Mouse (Mus musculus) lung, adult 2 months (tissue): Measurements from ENCODE around the gene Sgcd. TPM values are rescaled to one million over a fixed set of nuclear protein-coding genes. Genes with fewer than 3 reads are reported as not detected.
"Not testable (repeated sequence)": the region's sequence is repeated elsewhere in the genome, so short reads cannot be mapped to it uniquely, and the experiment has no call there.

Experiments
- DNase-seq: peaks from one replicate; pipeline ENCODE4 v3.0.0; 2022
- H3K4me1 ChIP-seq: fragments of 200-500 bp; 2 replicates; pipeline ENCODE4 v1.6.1; 2011; ENCODE audit warnings: low read length; ENCODE audit not compliant: control insufficient read depth, insufficient read depth
- H3K4me3 ChIP-seq: fragments of 200-500 bp; replicated peaks from 2 replicates; pipeline ENCODE3; 2011; ENCODE audit warnings: low read depth, mild to moderate bottlenecking, control low read depth, low read length; ENCODE audit errors: extremely low read depth
- CTCF ChIP-seq: fragments of 200-500 bp; IDR thresholded peaks from 2 replicates; pipeline ENCODE4 v1.5.1; 2011; ENCODE audit warnings: mild to moderate bottlenecking, low read length, control low read depth; ENCODE audit not compliant: insufficient read depth
- POLR2A ChIP-seq: fragments of 200-500 bp; IDR thresholded peaks from 2 replicates; pipeline ENCODE4 v1.6.1; 2011; ENCODE audit warnings: low read depth, mild to moderate bottlenecking, control low read depth, low read length, borderline replicate concordance; ENCODE audit errors: extremely low read depth
- WGBS: fragments of 180-500 bp; shearing (Covaris S2); methylation state at CpG from one replicate; pipeline ENCODE4 v1.1.7; 2018; 5-methylcytosine and 5-hydroxymethylcytosine counted together
- polyA plus RNA-seq: library from polyadenylated mRNA; depleted of rRNA; stranded (reverse); fragments of >200 nt; gene quantifications from 2 replicates; pipeline ENCODE4 v1.2.3, GENCODE M21; 2012

Sgcd gene
- polyA plus RNA-seq, 1 experiment: 1.0 TPM

DNA sequence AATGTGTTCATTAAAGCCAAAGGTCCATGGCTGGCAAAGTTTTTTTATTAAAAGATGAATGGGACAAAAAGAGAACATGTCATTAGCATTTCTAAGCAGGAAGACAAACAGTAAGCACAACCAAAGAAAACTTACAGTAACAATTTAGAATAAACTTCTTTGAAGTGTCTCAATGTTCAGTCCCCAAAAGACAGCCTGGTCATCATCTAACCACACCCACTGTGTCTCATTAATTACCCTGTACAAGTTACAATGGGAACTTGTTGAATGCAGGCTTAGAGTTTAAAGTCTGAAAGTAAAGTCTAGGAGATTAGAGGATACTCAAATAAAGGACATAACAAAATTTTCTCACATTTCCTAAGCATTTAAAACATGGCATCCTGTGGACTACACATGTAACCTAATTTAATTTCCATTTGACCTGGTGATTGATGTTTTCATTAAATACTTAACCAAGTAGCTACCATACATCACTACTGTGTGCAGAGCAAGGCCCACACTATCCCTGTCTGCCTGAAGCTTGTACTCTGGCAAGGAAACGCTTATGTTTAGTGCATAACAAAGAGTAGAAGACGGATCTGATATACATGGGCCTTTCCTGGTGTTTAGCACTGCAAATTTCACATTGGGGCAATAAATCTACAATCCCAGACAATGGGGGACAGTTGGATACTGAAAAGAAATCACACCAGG, 347.1 kb downstream of the Sgcd start:
- no peak for DNase-seq
- TF ChIP-seq CTCF (no peak), POLR2A (no peak)
- 46% methylated on average over 2 of the region's 2 CpGs for WGBS

GRCm38 (mm10) chr11:47640556-47640955, 348.2 kb downstream of the Sgcd start:
- WGBS: 45% methylated on average over 1 of the region's 1 CpGs
- DNase-seq: no peak
- TF ChIP-seq CTCF (no peak), POLR2A (no peak)
- no peak overlapping the region for H3K4me3 ChIP-seq
- no peaks in the 10 kb centered on the region for H3K4me1 ChIP-seq

More for the DNA sequence above, 347.1 kb downstream of the Sgcd start:
- H3K4me1 ChIP-seq: no peaks in the 10 kb centered on the region
- H3K4me3 ChIP-seq: no peak overlapping the region

- Histone ChIP-seq H3K4me1 (no peaks in the 10 kb centered on the region), H3K4me3 (no peak overlapping the region)
- DNase-seq: no peak
- whole genome bisulfite sequencing: 82% methylated on average over 2 of the region's 2 CpGs
- TF ChIP-seq CTCF (no peak), POLR2A (no peak)
Measured at GRCm38 (mm10) chr11:47630186-47630585, 358.6 kb downstream of the Sgcd start.

DNA sequence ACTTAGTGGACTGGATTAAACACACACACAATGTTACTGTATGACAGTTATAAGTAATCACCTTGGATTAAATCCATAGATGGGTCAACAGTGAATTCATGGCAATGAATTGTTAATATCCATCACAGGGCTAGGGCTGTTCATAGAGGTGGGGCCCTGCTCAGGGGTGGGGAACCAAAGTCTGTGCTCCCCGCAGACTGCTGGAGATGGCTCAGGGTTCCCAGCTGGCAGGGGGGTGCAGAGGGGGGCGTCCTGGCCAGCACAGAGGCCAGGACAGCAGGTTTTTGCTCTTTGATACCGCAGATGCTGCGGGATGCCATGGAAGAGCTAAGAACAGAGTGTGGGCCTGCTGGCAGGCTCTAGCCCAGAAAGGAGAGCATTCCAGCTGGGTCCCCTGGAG, 378.9 kb downstream of the Sgcd start:
- no peaks in the 10 kb centered on the region for H3K4me1 ChIP-seq
- no peak for TF ChIP-seq CTCF
- no peak for TF ChIP-seq POLR2A
- H3K4me3 ChIP-seq: no peak overlapping the region
- WGBS: 81% methylated on average over 4 of the region's 4 CpGs
- DNase-seq: no peak

DNA sequence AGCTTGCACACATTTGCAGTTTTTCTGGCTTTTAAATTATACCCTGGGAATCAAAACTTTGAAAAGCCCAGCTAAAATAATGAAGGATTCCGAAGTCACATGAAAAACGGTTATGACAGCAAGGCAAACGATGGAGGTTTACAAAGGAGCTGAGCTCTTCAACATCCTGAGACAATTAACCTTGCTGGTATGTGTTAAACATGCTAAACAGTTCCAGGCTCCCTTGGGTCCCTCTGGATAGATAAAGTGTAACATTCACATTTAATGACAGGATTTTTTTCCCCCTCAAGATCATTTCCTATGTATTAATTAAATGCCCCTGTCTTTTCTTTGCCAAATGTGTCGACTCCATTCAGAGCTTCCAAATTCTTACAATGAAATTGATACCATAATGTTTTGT, 414.1 kb downstream of the Sgcd start:
- 73% methylated on average over 4 of the region's 4 CpGs for WGBS
- TF ChIP-seq CTCF: no peak
- H3K4me3 ChIP-seq: no peak overlapping the region
- no peak for DNase-seq
- no peaks in the 10 kb centered on the region for H3K4me1 ChIP-seq

GRCm38 (mm10) chr11:47568488-47568887, 420.3 kb downstream of the Sgcd start:
- DNase-seq: no peak
- no peak overlapping the region for H3K4me3 ChIP-seq
- no peaks in the 10 kb centered on the region for H3K4me1 ChIP-seq
- no peak for TF ChIP-seq CTCF
- 93% methylated on average over 1 of the region's 1 CpGs for WGBS

DNA sequence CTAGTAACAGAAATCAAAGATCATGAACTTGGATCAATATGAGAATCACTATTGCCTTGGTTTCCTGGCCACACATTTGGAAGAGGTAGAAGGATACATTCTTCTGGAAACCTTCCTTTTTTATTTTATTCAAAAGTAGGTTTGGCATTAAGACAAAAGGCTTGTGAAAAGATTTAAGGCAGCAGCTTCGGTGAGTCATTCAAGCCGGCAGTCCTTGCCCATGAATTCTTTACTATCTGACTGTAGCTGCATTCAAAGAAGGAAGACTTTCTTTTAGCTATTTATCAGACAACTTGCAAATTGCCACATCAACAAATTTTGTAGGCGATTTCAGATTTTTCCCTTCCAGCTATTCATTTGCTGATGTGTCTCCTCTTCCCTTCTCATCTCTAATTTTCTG, 422.6 kb downstream of the Sgcd start:
- no peak overlapping the region for H3K4me3 ChIP-seq
- no peaks in the 10 kb centered on the region for H3K4me1 ChIP-seq
- TF ChIP-seq POLR2A: no peak
- no peak for DNase-seq
- WGBS: 71% methylated on average over 3 of the region's 3 CpGs

- WGBS: 54% methylated on average over 1 of the region's 1 CpGs
Measured at GRCm38 (mm10) chr11:47524845-47525244, 463.9 kb downstream of the Sgcd start.

DNA sequence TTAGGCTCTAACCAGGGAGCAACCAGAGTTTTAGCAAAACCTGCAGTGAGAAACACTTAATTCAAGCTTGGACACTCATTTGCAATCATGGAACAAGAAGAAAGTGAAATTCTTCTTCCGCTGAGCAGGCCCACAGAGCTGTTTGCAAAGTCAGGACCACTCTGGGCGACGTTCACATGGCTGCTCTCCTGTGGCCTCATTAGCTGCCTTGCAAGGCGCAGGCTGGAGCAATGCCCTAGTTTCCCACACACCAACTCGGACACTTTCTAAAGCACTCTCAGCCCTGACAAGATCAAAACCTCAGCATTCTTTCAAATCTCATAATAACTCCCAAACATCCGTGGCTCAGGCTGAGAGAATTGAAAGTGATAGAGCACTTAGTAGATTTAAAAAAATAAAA, 480.7 kb downstream of the Sgcd start:
- H3K4me3 ChIP-seq: no peak overlapping the region
- no peak for TF ChIP-seq CTCF
- TF ChIP-seq POLR2A: no peak
- 65% methylated on average over 6 of the region's 6 CpGs for WGBS
- no peaks in the 10 kb centered on the region for H3K4me1 ChIP-seq
- no peak for DNase-seq

More at GRCm38 (mm10) chr11:47524845-47525244, 463.9 kb downstream of the Sgcd start:
- H3K4me3 ChIP-seq: no peak overlapping the region
- H3K4me1 ChIP-seq: no peaks in the 10 kb centered on the region
- no peak for TF ChIP-seq POLR2A
- TF ChIP-seq CTCF: no peak
- no peak for DNase-seq

- not testable (repeated sequence) for DNase-seq, H3K4me3 ChIP-seq, H3K4me1 ChIP-seq
Measured at GRCm38 (mm10) chr11:47503236-47503635, 485.5 kb downstream of the Sgcd start.
